Mouse (Mus musculus) small intestine, adult 2 months (tissue): ENCODE measurements around the gene Ntrk3.

Source experiments
- CTCF ChIP-seq: fragments of 200-500 bp; IDR thresholded peaks from 2 replicates; pipeline ENCODE4 v1.5.1; 2012; ENCODE audit warnings: low read depth, mild to moderate bottlenecking, control low read depth, inconsistent platforms, low read length, moderate library complexity, mixed read lengths; ENCODE audit not compliant: insufficient replicate concordance, insufficient read length; ENCODE audit errors: extremely low read depth
- POLR2A ChIP-seq: fragments of 200-500 bp; IDR thresholded peaks from 2 replicates; pipeline ENCODE4 v1.6.1; 2012; ENCODE audit warnings: low read depth, mild to moderate bottlenecking, control low read depth, inconsistent platforms, low read length, moderate library complexity

DNA sequence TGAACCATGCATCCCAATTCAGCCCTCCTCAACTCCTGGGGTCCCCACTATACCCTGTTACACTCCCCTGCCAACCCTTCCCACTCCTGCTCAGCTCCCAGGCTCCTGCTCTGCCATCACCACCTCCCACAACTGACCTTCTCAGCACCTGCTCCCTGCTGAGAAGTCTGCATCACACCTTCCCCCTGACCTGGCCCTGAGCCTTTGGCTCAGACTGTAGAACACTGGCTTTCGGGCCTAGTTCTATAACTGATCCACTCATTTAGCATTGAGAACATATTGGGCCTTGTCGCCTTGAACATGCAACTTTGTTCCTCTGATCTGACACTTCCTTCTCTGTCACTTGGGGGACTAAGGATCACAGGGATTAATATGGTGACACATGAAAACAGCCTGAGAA, 152.9 kb downstream of the Ntrk3 start:
- no peak for TF ChIP-seq POLR2A
- TF ChIP-seq CTCF = no peak
